Mouse (Mus musculus) adrenal gland (tissue): Measurements from ENCODE around the gene Abcf3.

Experiments used
- intact Hi-C: fragments of 180-260 bp; cut with DNase I; formaldehyde crosslinking; loops from one replicate; pipeline ENCODE4 v1.15.1; 2025
- microRNA-seq, 2 experiments: library from miRNA; unstranded; fragments of <30 nt; microRNA quantifications; one replicate each; pipeline ENCODE4; 2019

Abcf3 gene

DNA sequence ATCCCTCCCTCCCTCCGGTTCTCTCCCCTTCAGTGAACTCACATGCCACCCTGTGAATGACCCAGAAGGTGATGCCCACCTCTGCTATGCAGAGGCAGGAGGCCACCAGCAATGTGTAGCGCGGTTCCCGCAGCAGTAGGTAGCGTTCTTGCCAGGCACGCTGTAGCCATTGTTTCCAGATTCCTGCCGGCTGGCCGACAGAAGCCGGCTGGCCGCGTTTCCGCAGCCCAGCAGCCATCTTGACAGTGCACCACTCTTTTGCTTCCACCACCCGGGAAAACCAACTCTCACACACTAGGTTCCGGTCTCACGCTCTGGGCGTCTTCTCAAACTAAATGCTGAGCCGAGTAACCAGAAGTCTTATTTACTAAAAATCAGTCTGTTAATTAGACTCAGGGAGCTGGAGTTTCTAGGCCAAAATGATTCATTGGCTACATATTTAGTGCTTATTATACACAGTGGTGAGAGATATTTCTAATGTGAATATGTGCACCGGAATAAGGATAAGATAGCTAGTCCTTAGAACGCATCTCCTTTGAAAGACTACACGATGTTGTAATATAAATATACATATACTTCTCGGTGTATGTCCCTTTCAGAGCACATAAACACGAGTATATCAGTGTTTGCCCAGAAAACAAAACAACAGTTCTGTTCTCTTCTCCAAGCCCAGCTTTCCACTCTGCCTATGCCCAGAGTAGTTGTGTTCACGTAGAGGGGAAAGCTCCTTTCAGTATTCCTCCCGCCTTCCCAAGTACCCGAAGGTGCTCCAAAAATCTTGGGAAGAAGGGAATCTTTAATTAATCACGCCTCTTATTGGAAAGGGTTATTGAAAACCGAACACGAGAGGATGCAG is 62.4 kb downstream of the Abcf3 start:
- intact Hi-C loops, result loop anchor here (5.0 kb wide), 1 partner anchor 73 kb away; the partner anchor contains the start of gene Ap2m1

Small RNA genes lying within 50 kb of the gene (microRNA-seq; reads per million reads assigned to microRNA genes)
- 6.4 to 12.3 reads per million in 2 experiments for gene Mir1224
